Mouse (Mus musculus) kidney, postnatal 0 days (tissue): ENCODE measurements around the gene Nkx2-3. TPM values are rescaled to one million over a fixed set of nuclear protein-coding genes. Genes with fewer than 3 reads are reported as not detected.

ENCODE experiments used
- ATAC-seq: fragments of 200-750 bp; cut with Nextera tagmentation; replicated peaks from 2 replicates; pipeline ENCODE4 v1.8.0; 2017; ENCODE audit warnings: low read depth, moderate number of reproducible peaks, moderate TSS enrichment, moderate library complexity; ENCODE audit not compliant: low FRiP score
- DNase-seq: peaks from one replicate; pipeline ENCODE4 v3.0.0-alpha.2; 2016; ENCODE audit warnings: low spot score
- H3K27ac ChIP-seq: fragments of 300-500 bp; sonication (generic); 2 replicates; pipeline ENCODE4 v1.5.1; 2014; ENCODE audit warnings: mild to moderate bottlenecking
- H3K27me3 ChIP-seq: fragments of 300-500 bp; sonication (generic); 2 replicates; pipeline ENCODE4 v1.6.1; 2014; ENCODE audit warnings: low read length, mixed read lengths; ENCODE audit not compliant: insufficient read depth
- H3K36me3 ChIP-seq: fragments of 300-500 bp; sonication (generic); 2 replicates; pipeline ENCODE4 v1.6.1; 2014; ENCODE audit warnings: low read length, mixed read lengths; ENCODE audit not compliant: insufficient read depth
- H3K4me1 ChIP-seq: fragments of 300-500 bp; sonication (generic); replicated peaks from 2 replicates; pipeline ENCODE4 v1.6.1; 2014; ENCODE audit warnings: antibody characterized with exemption, low read length, mixed read lengths; ENCODE audit not compliant: insufficient read depth
- H3K4me2 ChIP-seq: fragments of 300-500 bp; sonication (generic); 2 replicates; pipeline ENCODE4 v1.6.1; 2014; ENCODE audit warnings: mild to moderate bottlenecking, low read length, moderate library complexity, mixed read lengths
- H3K4me3 ChIP-seq: fragments of 300-500 bp; sonication (generic); replicated peaks from 2 replicates; pipeline ENCODE4 v1.5.1; 2014; ENCODE audit warnings: low read depth, low read length
- H3K9ac ChIP-seq: fragments of 300-500 bp; sonication (generic); 2 replicates; pipeline ENCODE4 v1.6.1; 2014; ENCODE audit warnings: low read depth, low read length
- H3K9me3 ChIP-seq: fragments of 300-500 bp; sonication (generic); replicated peaks from 2 replicates; pipeline ENCODE4 v1.6.1; 2016; ENCODE audit warnings: low read length, inconsistent platforms, mixed read lengths
- CTCF ChIP-seq: IDR thresholded peaks from 2 replicates; pipeline ENCODE4 v1.5.1; 2016; ENCODE audit warnings: antibody characterized with exemption, low read depth, mild to moderate bottlenecking, moderate library complexity
- whole genome bisulfite sequencing: fragments of 180-500 bp; shearing (Covaris S2); extraction: QIAGEN DNeasy Blood & Tissue Kit; methylation state at CpG from one replicate; pipeline ENCODE4 v1.1.7; 2014; 5-methylcytosine and 5-hydroxymethylcytosine counted together
- polyA plus RNA-seq: library from polyadenylated mRNA; unstranded; fragments of >200 nt; fragmentation: Nextera tagmentation; extraction: Ambion mirVana; gene quantifications from 2 replicates; pipeline ENCODE4 v1.2.1, GENCODE M21; 2015

The Nkx2-3 gene
- polyA plus RNA-seq, 1 experiment from 2014 or later = not detected

DNA sequence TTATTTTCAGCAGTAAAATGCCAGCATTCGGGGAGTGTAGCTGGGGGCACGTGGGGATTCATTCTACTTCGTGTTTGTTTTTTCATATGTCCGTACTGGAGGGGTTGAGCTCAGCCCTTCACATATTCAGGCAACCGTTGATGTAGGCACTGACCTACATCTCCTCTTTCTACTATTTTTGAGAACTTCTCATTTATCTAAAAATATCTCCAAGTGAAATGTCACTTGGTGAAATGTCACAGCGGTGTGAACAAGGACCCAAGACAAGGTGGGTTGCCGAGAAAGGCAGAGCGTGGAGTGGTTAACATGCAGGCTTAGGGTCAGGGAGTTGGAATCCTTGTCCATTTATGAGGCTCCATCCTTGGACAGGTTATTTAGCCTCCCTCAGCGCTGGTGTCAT, 35.1 kb downstream of the Nkx2-3 start:
- Histone ChIP-seq H3K9ac (no peak overlapping the region), H3K9me3 (no peaks in the 10 kb centered on the region), H3K4me1 (peaks cover 6% of the 10 kb centered on the region; the same call in 1 of the 2 replicates), H3K27ac (no peak overlapping the region), H3K36me3 (no peaks in the 10 kb centered on the region), H3K4me3 (no peak overlapping the region), H3K4me2 (no peak overlapping the region), H3K27me3 (no peaks in the 10 kb centered on the region)
- no peak for DNase-seq
- no peak for ATAC-seq
- WGBS = 84% methylated on average over 9 of the region's 9 CpGs
- TF ChIP-seq CTCF = no peak

- H3K27ac ChIP-seq = no peak overlapping the region
- H3K4me2 ChIP-seq = no peak overlapping the region
- H3K4me3 ChIP-seq = no peak overlapping the region
- H3K27me3 ChIP-seq = no peaks in the 10 kb centered on the region; the same call in 1 of the 2 replicates
- no peak for ATAC-seq
- no peak for DNase-seq
- no peaks in the 10 kb centered on the region for H3K36me3 ChIP-seq
- H3K4me1 ChIP-seq = peaks cover 7% of the 10 kb centered on the region; the same call in 1 of the 2 replicates
- no peak overlapping the region for H3K9ac ChIP-seq
- no peak for TF ChIP-seq CTCF
- 77% methylated on average over 4 of the region's 4 CpGs for WGBS
- no peaks in the 10 kb centered on the region for H3K9me3 ChIP-seq
Observed at GRCm38 (mm10) chr19:43648343-43648742, 36.2 kb downstream of the Nkx2-3 start.

GRCm38 (mm10) chr19:43651241-43651785, 39.2 kb downstream of the Nkx2-3 start:
- Histone ChIP-seq H3K4me1 (peaks cover 7% of the 10 kb centered on the region; the same call in 1 of the 2 replicates), H3K9me3 (no peaks in the 10 kb centered on the region), H3K36me3 (no peaks in the 10 kb centered on the region), H3K4me2 (no peak overlapping the region), H3K27ac (no peak overlapping the region), H3K9ac (no peak overlapping the region), H3K4me3 (no peak overlapping the region), H3K27me3 (no peaks in the 10 kb centered on the region; the same call in 1 of the 2 replicates)
- 34% methylated on average over 8 of the region's 8 CpGs for WGBS
- ATAC-seq = no peak
- peak; percentile 52 for DNase-seq
- TF ChIP-seq CTCF = no peak

- peaks cover 5% of the 10 kb centered on the region; the same call in 1 of the 2 replicates for H3K4me1 ChIP-seq
- ATAC-seq = no peak
Observed at GRCm38 (mm10) chr19:43655735-43656492, 43.8 kb downstream of the Nkx2-3 start.

GRCm38 (mm10) chr19:43659632-43660031, 47.5 kb downstream of the Nkx2-3 start:
- Histone ChIP-seq H3K4me3 (no peak overlapping the region), H3K4me2 (no peak overlapping the region), H3K27ac (no peak overlapping the region), H3K36me3 (peaks cover 14% of the 10 kb centered on the region; the same call in 1 of the 2 replicates), H3K9me3 (no peaks in the 10 kb centered on the region), H3K27me3 (no peaks in the 10 kb centered on the region), H3K9ac (no peak overlapping the region), H3K4me1 (no peaks in the 10 kb centered on the region)
- ATAC-seq = no peak
- no peak for DNase-seq
- TF ChIP-seq CTCF = no peak
- 49% methylated on average over 6 of the region's 6 CpGs for WGBS

More at GRCm38 (mm10) chr19:43655735-43656492, 43.8 kb downstream of the Nkx2-3 start:
- Histone ChIP-seq H3K27ac (no peak overlapping the region), H3K4me3 (no peak overlapping the region), H3K36me3 (no peaks in the 10 kb centered on the region), H3K4me2 (no peak overlapping the region), H3K9me3 (no peaks in the 10 kb centered on the region), H3K27me3 (no peaks in the 10 kb centered on the region; the same call in 1 of the 2 replicates), H3K9ac (no peak overlapping the region)
- WGBS = 38% methylated on average over 11 of the region's 11 CpGs
- peak; percentile 89 for DNase-seq
- TF ChIP-seq CTCF = peak; percentile 95

DNA sequence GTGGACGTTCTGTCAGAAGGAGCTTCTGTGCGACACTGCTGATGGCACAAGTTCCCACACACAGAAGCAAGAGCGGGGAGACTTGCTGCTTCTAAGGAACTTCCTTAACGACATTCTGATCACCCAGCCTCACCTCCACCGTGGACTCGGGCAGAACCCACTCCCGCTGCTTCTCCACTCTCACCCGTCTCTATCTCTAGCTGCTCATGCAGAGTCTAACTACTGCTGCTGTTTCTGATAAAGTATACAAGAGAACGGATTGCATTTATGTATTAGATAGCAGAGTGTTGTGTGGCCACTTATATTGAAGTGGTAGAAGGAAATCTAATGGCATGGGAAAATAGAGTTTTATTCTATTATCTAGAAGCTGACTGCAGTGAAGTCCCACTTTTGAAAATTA, 48.6 kb downstream of the Nkx2-3 start:
- no peak overlapping the region for H3K4me3 ChIP-seq
- no peak for DNase-seq
- H3K4me1 ChIP-seq = no peaks in the 10 kb centered on the region
- ATAC-seq = no peak
- no peaks in the 10 kb centered on the region for H3K9me3 ChIP-seq
- H3K36me3 ChIP-seq = peaks cover 16% of the 10 kb centered on the region; the same call in 1 of the 2 replicates
- no peaks in the 10 kb centered on the region for H3K27me3 ChIP-seq
- WGBS = 71% methylated on average over 9 of the region's 9 CpGs
- H3K27ac ChIP-seq = no peak overlapping the region
- no peak for TF ChIP-seq CTCF
- no peak overlapping the region for H3K4me2 ChIP-seq
- H3K9ac ChIP-seq = no peak overlapping the region
